Mouse (Mus musculus) ES-E14 (cell line): ENCODE data around the gene Hnrnpk.

ENCODE experiments used
- CHD2 ChIP-seq: IDR thresholded peaks from 2 replicates; pipeline ENCODE4 v1.6.1; 2014; ENCODE audit warnings: mild to moderate bottlenecking, low read depth, low read length, inconsistent platforms
- HCFC1 ChIP-seq: IDR thresholded peaks from 2 replicates; pipeline ENCODE4 v1.6.1; 2012; ENCODE audit warnings: low read length, inconsistent platforms, borderline replicate concordance; ENCODE audit not compliant: insufficient read depth
- MAFK ChIP-seq: IDR thresholded peaks from 2 replicates; pipeline ENCODE4 v1.6.1; 2014; ENCODE audit warnings: mild to moderate bottlenecking, low read depth, low read length, inconsistent platforms; ENCODE audit not compliant: insufficient read depth
- ZC3H11A ChIP-seq: IDR thresholded peaks from 2 replicates; pipeline ENCODE4 v1.6.1; 2012; ENCODE audit warnings: low read depth, mild to moderate bottlenecking, inconsistent platforms, low read length, borderline replicate concordance
- ZNF384 ChIP-seq: IDR thresholded peaks from 2 replicates; pipeline ENCODE4 v1.6.1; 2012; ENCODE audit warnings: low read depth, low read length, inconsistent platforms

DNA sequence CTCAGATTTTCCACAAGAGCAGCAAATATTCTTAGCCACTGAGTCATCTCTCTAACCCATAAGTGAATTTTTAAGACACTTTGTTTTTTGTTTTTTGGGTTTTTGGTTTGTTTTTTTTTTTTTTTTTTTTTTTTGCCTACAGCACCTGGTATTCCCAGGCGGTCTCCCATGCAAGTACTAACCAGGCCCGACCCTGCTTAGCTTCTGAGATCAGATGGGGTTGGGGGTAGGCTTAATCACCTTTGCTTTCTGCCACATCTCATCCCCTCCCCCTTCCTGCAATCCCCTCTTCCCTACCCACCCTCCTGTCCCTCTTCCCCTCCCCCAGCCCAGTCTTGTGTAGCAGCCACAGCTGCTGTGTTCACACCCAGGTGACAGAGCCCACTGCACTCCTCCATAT lies 36.6 kb upstream of the Hnrnpk start:
- no peak for TF ChIP-seq ZC3H11A
- no peak for TF ChIP-seq MAFK
- no peak for TF ChIP-seq CHD2
- peak; percentile 95 for TF ChIP-seq ZNF384
- TF ChIP-seq HCFC1 = no peak
